Mouse (Mus musculus) liver, embryonic 14.5 days (tissue): ENCODE measurements around the gene Tead2.

ENCODE experiments used
- CTCF ChIP-seq: IDR thresholded peaks from 2 replicates; pipeline ENCODE4 v1.5.1; 2016; ENCODE audit warnings: antibody characterized with exemption, low read depth, control low read depth
- EP300 ChIP-seq: IDR thresholded peaks from 2 replicates; pipeline ENCODE4 v1.6.1; 2016; ENCODE audit warnings: antibody characterized with exemption, low read depth

DNA sequence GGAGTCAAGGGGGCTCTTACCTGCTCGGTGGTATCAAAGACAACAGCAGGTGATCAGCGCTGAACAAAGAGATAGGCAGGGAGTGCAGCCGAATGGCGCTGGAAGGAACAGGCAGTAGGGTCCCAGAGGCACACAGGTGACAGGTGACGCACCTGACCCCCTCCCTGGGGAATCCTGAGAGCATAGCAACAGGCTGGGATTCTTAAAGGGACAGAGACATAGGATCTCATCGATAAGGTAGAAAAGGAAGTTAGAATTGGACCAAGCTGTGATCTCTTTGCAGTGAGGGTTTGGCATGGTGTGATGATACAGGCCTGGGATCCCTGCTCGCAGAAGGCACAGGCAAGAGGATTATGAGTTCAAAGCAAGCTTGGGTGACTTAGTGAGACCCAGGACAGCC lies 36.1 kb upstream of the Tead2 start, which contains the start of gene Gfy:
- no peak for TF ChIP-seq CTCF
- no peak for TF ChIP-seq EP300
